Mouse (Mus musculus) liver, adult (tissue): ENCODE results near the gene Cdc37l1.
A peak's percentile ranks its signal among the peaks of the same experiment; 100 is the strongest.

Source experiments
- GATA4 ChIP-seq: IDR thresholded peaks from 2 replicates; pipeline ENCODE4 v1.6.1; 2014; ENCODE audit warnings: mild to moderate bottlenecking, low read length; ENCODE audit not compliant: insufficient replicate concordance

Gene Cdc37l1

DNA sequence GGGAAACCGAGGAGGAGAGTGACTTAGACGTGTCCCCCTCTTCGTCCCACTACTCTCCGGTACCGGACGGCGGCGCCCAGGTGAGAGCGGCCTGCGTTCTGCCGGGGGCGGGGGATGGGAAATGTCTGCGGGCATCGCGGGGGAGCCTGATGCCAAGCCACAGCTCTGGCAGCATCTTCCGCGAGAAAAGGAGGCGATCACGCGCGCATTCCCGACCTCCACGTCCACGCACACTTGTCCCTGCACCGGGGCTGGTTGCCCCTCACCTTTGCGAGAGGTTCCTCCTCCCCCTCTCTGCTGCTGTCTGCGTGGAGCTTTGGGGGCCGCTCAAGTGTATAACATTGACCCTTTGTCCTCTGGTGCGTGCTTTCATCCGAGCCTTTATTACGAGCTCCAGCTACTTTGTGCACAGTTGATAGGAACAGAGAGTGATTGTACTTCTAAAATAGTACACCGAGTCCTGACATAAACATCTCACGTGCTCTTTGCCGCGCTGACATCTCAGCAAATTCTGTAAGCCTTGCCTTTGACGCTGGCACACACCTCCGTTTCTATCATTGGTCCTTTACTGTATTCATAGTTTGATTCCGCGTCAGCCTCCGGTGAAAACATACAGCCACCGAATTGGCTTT, 554 bp downstream of the Cdc37l1 start:
- no peak for TF ChIP-seq GATA4

DNA sequence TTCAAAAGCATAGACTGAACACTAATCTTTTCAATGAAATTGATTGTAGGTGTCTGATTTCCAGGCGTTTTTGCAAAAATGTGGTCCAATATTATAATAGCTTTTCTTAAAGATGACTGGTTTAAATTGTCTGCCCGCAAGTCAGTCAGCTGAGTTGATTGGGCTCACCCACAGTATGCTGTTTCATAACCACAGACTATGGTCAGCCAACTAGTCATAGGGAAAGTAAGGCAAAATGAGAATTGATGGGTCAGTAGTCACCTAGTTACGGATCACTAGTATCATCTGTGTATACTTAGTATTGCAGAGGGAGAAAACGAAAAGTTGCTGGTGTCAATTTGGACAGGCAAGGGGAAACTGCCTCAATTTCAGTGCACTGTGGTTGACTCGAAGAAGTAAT, 1.2 kb downstream of the Cdc37l1 start:
- no peak for TF ChIP-seq GATA4

DNA sequence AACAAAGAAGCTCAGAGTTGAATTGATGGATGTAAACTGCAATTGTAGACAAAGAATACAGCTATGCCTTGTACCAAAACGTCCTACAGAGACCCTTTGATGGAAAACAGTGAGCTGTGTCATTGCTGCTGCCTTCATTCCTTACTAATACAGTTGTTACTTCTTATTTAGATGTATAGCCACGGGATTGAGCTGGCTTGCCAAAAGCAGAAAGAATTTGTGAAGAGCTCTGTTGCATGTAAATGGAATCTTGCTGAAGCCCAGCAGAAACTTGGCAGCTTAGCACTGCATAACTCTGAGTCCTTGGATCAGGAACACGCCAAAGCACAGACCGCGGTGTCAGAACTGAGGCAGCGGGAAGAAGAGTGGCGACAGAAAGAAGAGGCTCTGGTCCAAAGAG, 4.7 kb downstream of the Cdc37l1 start:
- TF ChIP-seq GATA4 = no peak

DNA sequence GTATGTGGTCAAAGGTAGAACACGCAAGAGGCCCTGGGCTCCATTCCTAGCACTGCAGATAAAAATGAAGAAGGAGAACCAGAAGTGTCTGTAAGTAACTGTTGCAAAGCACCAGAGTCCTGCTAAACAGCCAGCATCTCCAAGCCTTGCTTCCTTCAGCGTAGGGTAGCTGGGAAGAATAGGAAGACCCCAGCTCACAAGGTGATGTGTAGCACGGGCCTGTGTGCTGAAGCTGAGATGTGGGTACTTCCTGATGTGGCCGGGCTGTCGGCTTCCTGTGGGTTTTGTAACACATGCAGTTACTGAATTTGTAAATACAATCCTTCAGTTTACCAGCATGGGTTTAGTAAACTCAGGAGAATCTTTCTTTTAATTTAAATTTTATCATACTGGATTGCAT, 5.2 kb downstream of the Cdc37l1 start:
- TF ChIP-seq GATA4 = no peak

DNA sequence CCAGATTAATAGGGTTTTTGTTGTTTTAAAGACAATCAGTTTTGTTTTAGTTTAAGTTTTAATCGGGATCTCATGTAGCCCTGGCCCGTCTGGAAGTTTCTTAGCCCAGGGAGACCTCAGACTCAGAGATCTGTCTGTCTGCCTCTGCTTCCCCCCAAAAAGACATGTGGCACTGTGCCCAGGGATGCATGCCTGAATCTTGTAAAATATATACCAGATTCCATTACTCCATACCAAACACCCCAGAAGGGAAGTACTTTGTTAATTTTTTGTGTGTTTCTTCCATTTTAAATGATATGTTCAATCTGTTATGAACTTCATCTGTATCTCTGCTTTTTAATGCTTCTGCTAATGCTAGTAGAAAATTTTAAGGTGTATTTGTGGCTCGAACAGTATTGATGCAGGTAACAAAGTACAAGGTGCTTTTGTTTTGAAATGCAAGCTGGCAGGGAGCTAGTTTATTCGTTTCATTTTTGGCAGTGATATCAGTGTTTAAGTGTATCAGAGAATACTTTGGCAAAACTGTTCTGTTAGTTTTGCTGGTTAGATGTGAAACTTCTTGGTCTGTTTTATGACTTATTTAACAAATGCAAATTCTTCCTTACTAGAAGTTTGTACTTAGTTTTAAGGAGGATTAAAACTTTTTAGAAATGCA, 8.0 kb downstream of the Cdc37l1 start:
- TF ChIP-seq GATA4 = no peak

DNA sequence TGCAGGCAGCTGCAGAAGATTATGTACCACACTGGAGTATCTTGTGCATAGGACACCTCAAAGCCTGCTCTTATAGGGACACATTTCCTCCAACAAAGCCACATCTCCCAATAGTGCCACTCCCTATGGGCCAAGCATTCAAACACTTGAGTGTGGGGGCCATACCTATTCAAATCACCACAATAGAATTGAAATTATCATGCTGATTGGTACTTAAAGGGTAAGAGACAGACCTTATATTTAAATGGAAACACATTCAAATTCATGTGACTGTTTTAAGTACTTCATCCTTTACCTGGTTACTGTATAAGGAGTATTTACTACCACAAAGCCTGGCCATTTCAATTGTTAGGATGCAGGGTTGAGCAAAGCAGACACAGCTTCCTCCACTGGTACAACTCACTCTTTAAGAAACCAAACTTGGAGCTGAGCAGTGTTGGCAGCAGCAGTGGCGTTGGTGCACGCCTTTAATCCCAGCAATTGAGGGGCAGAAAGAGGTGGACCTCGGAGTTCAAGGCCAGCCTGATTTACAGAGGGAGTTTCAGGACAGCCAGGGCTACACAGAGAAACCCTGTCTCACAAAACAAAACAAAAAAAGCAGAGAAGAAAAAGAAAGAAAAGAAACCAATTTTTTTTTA, 18.0 kb downstream of the Cdc37l1 start:
- no peak for TF ChIP-seq GATA4

DNA sequence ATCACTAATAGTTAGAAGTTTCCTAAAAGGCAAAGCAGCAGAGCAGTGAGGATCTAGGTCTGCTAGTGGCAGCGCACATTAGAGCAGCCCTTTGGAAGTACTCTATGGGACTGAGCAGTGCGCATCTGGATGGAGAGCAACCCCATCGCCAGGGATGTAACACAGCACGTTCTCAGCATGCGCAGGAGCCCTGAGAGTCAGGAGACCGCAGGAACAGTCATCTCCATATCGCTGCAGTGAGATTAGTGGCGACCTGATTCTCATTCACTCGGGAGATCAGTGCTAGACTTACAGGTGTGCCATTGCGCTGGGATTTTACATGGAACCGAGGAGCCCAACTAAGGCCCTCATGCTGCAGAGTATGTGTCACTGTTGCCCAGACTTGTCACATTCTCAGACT, 18.9 kb downstream of the Cdc37l1 start:
- no peak for TF ChIP-seq GATA4

DNA sequence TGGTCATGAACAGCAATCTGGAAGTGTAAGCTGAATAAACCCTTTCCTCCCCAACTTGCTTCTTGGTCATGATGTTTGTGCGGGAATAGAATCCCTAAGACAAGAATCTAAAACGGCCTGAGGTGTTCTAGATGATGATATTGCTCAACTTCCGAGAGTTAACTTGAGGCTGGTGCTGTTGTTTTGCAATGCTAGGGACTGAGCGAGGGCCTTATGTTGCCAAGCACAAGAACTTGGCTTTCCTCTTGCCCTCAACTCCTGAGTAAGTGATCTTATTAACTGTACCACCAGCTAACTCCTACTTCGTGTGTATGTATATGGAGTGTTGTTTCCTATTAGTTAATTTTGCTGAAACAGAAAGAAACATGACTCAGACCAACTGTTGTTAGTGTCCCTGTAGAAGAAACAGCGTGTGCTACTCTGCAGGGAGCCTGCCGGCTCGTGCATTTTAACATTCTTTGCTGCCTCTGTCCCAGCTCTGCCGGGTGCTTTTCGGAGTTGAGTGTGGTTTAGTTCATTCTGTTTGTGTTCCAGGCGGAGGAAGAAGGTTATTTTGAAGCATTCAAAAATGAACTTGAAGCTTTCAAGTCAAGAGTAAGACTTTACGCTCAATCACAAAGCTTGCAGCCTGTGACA, 21.3 kb downstream of the Cdc37l1 start:
- no peak for TF ChIP-seq GATA4

DNA sequence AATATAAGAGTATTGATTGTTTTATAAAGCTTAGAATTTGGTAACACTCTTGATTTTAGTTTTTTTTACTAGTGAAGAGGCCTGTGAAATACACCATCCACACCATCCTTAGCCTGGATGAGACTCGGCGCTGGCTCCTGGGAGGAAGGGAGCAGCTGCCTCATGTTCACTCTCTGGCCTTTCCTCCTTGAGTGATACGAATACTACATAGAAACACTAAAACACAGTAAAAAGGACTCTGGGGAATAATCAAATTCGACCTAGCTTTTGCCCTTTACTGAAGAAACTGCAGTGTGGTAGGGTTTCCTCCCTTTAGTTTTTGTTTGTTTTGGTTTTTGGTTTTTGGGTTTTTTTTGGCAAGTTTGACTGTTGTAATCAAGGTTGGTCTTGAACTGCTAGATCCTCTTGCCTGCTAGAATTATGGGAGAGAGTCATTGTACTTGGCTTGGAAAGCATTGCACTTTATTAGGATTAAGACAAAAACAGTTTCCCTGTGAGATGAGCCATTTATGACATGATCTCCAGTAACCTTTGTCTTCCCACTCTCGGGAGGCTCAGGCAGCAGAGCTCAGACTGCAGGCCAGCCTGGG, 24.4 kb downstream of the Cdc37l1 start:
- TF ChIP-seq GATA4 = no peak

DNA sequence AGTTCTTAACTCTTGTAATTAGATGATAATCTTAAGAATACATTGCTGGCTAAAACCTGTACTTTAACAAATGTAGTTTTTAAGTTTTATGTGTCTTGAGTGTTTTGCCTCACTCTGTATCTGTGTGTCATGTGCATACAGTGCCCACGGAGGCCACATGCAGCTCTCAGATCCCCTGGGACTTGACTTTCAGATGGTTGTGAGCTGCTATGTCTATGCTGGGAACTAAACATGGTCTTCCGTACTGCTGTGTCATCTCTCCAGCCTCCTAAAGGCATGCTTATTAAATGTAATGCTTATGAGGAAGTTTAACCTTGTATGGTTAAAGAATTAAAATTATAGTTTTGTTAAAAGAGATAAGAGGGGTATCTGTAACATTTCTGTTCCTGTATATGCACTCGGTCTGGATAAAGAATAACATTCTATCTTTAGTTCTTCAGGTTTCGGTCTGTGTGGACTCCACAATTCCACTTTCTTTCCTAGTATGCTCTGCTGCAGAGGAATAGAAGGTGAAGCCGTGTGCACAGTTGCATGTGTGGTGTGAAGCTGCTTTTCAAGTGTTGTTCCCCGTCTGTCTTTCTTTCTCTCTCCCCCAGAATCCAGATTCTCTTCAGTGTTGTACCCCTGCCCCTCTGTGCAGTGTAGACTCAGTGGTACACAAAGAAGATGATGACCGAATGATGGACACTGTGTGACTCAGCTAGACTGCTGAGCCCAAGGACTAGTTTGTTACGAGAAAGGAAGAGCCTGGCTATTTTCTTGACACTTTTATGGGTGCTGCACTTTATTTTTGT, 25.5 kb downstream of the Cdc37l1 start:
- no peak for TF ChIP-seq GATA4

DNA sequence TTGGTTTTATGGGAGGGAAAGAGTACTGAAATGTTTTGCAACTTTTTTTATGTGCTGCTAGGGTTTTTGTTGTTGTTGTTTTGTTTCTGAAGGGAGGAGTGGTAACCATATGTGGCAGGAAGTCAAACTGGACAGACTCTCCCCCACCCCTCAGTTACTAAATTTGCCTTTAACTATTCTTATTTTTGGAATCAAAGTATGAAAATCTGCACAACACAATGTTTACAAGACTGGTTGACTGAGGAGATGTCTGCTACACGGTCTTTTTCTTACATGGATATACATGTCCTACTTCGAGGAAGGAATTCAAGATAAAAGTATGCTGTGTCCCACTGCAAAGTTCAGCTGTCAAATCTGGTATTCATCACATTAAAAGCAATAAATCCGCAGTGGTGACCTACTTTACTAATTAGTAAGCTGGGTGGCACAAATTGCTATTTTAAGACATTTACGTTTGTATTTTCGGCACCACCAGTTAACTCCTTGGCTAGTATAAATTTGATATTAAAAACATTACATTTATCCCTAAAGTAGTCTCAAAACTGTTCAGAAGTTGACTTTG, 26.1 kb downstream of the Cdc37l1 start:
- no peak for TF ChIP-seq GATA4

DNA sequence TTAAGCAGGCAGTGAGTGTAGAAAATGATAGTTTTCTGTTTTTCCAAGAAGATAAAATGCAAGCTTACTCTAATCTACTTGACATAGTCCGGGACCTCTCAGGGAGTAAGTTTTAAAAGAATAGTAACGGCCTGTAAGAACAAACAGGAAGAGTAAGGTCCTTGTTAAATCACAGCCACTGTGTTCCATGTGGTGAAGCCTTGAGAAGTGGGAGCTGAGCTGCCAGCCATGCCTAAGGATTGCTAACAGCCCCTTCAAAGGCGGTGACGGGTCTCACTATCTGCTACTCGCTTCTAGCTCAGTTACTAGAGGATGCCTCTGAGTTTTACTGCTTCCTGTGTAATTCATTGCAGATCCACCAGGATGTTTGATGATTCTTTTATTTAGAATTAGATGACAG, 26.6 kb downstream of the Cdc37l1 start:
- no peak for TF ChIP-seq GATA4

DNA sequence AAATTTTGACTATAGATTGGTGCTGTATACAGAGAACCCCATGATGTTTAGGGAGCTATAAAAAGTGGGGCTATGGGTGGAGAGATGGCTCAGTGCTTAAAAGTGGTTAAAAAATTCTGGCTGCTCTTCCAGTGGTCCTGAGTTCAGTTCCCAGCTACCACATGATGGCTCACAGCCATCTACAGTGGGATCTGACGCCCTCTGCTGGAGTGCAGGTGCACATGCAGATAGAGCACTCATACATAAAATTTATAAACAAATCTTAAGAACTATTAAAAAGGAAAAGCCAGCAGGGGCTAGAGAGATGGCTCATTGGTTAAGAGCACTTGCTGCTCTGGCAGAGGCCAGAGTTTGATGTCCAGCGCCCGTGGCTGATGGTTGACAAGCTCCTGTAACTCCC, 29.5 kb downstream of the Cdc37l1 start:
- no peak for TF ChIP-seq GATA4

DNA sequence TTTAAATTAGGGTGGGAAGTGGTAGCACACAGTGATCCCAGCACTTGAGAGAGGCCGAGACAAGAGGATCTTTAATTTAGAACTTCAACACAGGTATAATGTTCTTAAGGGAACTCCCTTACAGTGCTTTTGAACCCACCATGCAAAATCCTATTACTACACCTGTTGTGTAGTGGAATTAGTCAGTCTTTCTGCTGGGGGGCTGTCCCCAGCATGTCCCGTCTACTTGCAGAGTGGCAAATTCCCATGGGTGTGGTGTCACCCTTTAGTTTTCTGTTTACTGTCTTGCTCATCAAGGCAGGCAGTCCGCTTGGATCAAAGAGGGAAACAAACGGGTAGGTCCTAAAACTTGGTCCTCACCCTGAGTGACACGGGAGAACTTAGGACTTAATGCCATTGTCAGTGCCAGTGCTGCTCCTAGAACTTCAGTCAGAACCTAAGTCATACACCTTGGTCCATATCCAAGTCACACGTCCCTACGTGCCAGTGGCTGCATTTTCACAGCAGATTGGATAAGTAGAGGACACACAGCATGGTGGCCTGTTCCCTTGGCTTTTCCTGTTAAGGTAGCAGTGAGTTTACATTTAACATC, 31.7 kb downstream of the Cdc37l1 start:
- no peak for TF ChIP-seq GATA4

DNA sequence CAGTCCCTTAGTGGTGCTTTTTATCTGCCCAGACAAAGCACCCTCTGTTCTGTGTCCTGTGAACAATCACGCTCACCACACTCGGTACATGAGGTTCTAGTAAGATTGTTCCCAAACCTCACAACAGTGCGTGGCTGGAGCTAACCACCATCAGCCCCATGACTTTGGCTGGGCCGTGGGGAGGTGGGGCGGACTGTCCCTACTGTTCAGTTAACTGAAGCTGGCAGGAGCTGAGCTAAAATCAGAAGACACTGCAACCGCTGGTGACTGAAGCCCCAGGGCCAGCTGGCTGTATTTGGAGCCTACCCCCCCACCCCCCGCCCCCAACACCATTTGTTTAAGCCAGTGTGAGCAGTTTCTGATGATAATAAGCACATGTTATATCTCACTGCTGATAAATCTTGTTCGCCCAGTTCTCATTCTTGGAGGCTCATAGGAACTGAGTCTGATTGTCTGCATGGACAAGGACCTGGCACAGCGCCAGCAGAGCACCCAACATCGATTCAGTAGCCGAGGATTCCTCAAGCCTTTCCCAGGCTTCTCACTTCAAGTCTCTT, 34.3 kb downstream of the Cdc37l1 start:
- no peak for TF ChIP-seq GATA4

DNA sequence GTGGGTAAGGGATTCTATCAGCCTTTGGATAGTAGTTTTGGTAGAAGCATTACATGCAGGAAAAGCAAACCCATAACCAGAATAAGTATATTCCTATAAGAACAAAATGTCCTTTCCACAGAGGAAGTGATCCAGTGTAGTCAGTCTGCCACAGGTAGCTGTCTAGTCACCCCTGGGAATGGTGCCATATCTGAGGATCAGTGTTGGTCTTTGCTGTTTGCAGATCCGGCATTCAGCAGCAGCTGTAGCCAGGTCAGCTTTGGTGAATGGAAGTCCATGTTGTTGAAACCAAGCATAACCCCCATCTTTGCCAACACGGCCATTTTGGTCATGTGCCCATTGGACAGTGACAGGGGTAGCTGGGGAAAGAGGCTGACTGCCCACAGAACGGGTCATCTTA, 41.6 kb downstream of the Cdc37l1 start:
- peak; percentile 75; the same call in 1 of the 2 replicates for TF ChIP-seq GATA4
